Mouse (Mus musculus): ENCODE results near the gene Cyb561a3. TPM values are rescaled to one million over a fixed set of nuclear protein-coding genes. Genes with fewer than 3 reads are reported as not detected.

Gene Cyb561a3
- total and polyA plus RNA-seq, 3 experiments = 7.6 to 14.3 TPM; not detected in 1

GRCm38 (mm10) chr19:10634872-10635318 is 57.9 kb downstream of the Cyb561a3 start:
- Histone ChIP-seq H3K9ac (ENCODE audit: control insufficient read depth, low read depth, low read length, poor library complexity, severe bottlenecking) (no peak overlapping the region), H3K36me3 (ENCODE audit: control insufficient read depth in 1 of 2, insufficient read depth in 2 of 2, low read length in 2 of 2) (peaks cover 0 to 5% of the 10 kb centered on the region in 2 experiments; a peak in 1 of 4 replicates), H3K4me3 (ENCODE audit: control insufficient read depth in 1 of 2, insufficient read depth in 1 of 2, low read depth in 2 of 2, low read length in 2 of 2) (no peak overlapping the region), H3K4me1 (ENCODE audit: control insufficient read depth in 1 of 2, insufficient read depth in 2 of 2, low read length in 2 of 2) (peaks cover 4 to 11% of the 10 kb centered on the region in 2 experiments; a peak in 3 of 4 replicates), H3K9me3 (replicated peaks; ENCODE audit: insufficient read depth, low read length) (no peaks in the 10 kb centered on the region), H3K27ac (ENCODE audit: control insufficient read depth, low read depth, low read length) (no peak overlapping the region), H3K27me3 (ENCODE audit: control insufficient read depth in 1 of 2, insufficient read depth in 2 of 2, low read length in 2 of 2) (no peaks in the 10 kb centered on the region), H3K79me2 (ENCODE audit: control insufficient read depth, insufficient read depth, low read length, poor library complexity) (no peaks in the 10 kb centered on the region)
- DNase-seq (ENCODE audit: low read depth, low spot score) = no peak
- TF ChIP-seq RAD21 (IDR thresholded peaks at IDR 0.05; ENCODE audit: low read depth, low read length) (no peak), BHLHE40 (IDR thresholded peaks at IDR 0.05; ENCODE audit: borderline replicate concordance, low read depth, low read length) (no peak), ETS1 (IDR thresholded peaks at IDR 0.05; ENCODE audit: low read depth, low read length) (no peak), EP300 (IDR thresholded peaks at IDR 0.05; ENCODE audit: low read depth in 1 of 2, low read length in 2 of 2) (no peak), RCOR1 (IDR thresholded peaks at IDR 0.05; ENCODE audit: low read depth, low read length) (no peak), TCF12 (IDR thresholded peaks at IDR 0.05; ENCODE audit: low read depth, low read length) (no peak), E2F4 (IDR thresholded peaks at IDR 0.05; ENCODE audit: borderline replicate concordance, low read depth, low read length) (no peak), CHD1 (IDR thresholded peaks at IDR 0.05; ENCODE audit: low read depth, low read length) (no peak), ELF1 (IDR thresholded peaks at IDR 0.05; ENCODE audit: low read depth, low read length) (no peak)

- Histone ChIP-seq H3K36me3 (ENCODE audit: control insufficient read depth in 1 of 2, insufficient read depth in 2 of 2, low read length in 2 of 2) (peaks cover 0 to 8% of the 10 kb centered on the region in 2 experiments; a peak in 1 of 4 replicates), H3K79me2 (ENCODE audit: control insufficient read depth, insufficient read depth, low read length, poor library complexity) (no peaks in the 10 kb centered on the region), H3K9me3 (replicated peaks; ENCODE audit: insufficient read depth, low read length) (no peaks in the 10 kb centered on the region), H3K27ac (ENCODE audit: control insufficient read depth, low read depth, low read length) (no peak overlapping the region), H3K9ac (ENCODE audit: control insufficient read depth, low read depth, low read length, poor library complexity, severe bottlenecking) (no peak overlapping the region), H3K27me3 (ENCODE audit: control insufficient read depth in 1 of 2, insufficient read depth in 2 of 2, low read length in 2 of 2) (no peaks in the 10 kb centered on the region), H3K4me1 (ENCODE audit: control insufficient read depth in 1 of 2, insufficient read depth in 2 of 2, low read length in 2 of 2) (peaks cover 4 to 19% of the 10 kb centered on the region in 2 experiments; a peak in 3 of 4 replicates), H3K4me3 (ENCODE audit: control insufficient read depth in 1 of 2, insufficient read depth in 1 of 2, low read depth in 2 of 2, low read length in 2 of 2) (no peak overlapping the region)
- no peak for TF ChIP-seq NRF1 (IDR thresholded peaks at IDR 0.05; ENCODE audit: insufficient read depth, low read depth, low read length, poor library complexity, severe bottlenecking)
- no peak for TF ChIP-seq JUND (IDR thresholded peaks at IDR 0.05; ENCODE audit: low read depth, low read length)
- no peak for TF ChIP-seq CHD1 (IDR thresholded peaks at IDR 0.05; ENCODE audit: low read depth, low read length)
- TF ChIP-seq SMC3 (IDR thresholded peaks at IDR 0.05; ENCODE audit: low read depth, low read length) = no peak
- TF ChIP-seq KAT2A (conservative IDR thresholded peaks at IDR 0.05; ENCODE audit: low read depth, low read length) = no peak
- no peak for TF ChIP-seq POLR2AphosphoS2 (IDR thresholded peaks at IDR 0.05; ENCODE audit: low read length)
- no peak for TF ChIP-seq MEF2A (IDR thresholded peaks at IDR 0.05; ENCODE audit: extremely low read depth, insufficient replicate concordance, low read depth, low read length, poor library complexity, severe bottlenecking)
- TF ChIP-seq MAZ (IDR thresholded peaks at IDR 0.05; ENCODE audit: low read depth, low read length) = no peak
- TF ChIP-seq POLR2AphosphoS5 (IDR thresholded peaks at IDR 0.05; ENCODE audit: borderline replicate concordance, low read depth, low read length) = no peak
- no peak for TF ChIP-seq TBP (IDR thresholded peaks at IDR 0.05; ENCODE audit: low read depth, low read length)
- TF ChIP-seq ZMIZ1 (IDR thresholded peaks at IDR 0.05; ENCODE audit: low read depth, low read length) = no peak
- TF ChIP-seq ETS1 (IDR thresholded peaks at IDR 0.05; ENCODE audit: low read depth, low read length) = no peak
- no peak for DNase-seq (ENCODE audit: low read depth, low spot score)
Measured at GRCm38 (mm10) chr19:10637840-10638239, 60.9 kb downstream of the Cyb561a3 start.

Data from MEL (cell line).